Mouse (Mus musculus) cerebellum, adult 11 months (tissue): ENCODE measurements around the gene 6030468B19Rik.

Source experiments
- DNase-seq: peaks from one replicate; pipeline ENCODE4 v3.0.0; 2022

Gene 6030468B19Rik

DNA sequence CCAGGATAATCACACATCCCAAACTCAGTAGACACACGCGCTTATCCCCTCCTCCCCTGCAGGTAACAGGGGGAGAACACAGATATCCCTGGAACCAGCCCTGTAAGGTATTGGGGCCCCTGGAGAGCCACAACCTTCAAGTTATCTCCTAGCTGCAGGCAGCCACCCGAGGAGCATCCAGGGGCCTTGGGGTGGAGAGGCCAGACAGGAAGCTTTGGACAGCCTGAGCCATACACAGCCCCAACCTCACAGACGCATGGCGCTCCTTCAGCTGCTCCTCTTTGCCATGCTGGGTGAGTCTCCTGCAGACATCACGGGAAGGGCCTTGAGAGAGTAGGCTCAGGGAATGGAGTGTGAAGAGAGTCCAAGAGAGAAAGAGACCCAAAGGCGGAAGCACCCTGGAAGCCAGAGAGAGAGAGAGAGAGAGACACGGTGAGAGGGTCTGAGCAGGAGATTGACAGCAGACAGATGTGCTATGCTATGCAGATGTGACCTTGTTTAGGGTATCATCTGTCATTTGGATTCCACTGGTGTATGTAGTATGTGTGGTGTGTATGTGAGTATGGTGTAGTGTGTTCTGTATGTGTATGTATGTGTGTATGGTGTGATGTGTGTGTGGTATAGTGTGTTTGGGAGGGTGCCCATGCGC lies at the start of gene 6030468B19Rik:
TSS of gene 6030468B19Rik (plus strand) at position 150 of the 649 bp plus-strand sequence.
- DNase-seq: no peak

DNA sequence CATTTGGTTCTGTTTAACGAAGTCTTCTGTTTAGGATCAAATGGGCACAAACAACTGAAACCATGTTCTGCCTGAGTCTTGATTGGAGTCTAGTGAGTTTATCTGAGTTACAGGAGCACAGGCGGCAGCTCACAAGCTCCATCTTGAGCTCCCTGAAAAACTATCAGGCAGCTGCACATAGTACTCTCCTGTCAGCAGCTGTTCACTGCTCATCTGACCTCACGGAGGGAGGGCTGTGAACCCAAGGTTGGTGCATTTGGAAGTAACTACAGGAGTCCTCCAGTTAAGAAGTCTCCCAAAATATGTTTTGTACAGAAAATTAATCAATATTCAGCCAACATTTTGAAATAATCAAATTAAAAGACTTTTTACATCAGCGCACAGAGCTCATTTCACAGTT lies 48.8 kb upstream of the 6030468B19Rik start:
- DNase-seq: no peak

DNA sequence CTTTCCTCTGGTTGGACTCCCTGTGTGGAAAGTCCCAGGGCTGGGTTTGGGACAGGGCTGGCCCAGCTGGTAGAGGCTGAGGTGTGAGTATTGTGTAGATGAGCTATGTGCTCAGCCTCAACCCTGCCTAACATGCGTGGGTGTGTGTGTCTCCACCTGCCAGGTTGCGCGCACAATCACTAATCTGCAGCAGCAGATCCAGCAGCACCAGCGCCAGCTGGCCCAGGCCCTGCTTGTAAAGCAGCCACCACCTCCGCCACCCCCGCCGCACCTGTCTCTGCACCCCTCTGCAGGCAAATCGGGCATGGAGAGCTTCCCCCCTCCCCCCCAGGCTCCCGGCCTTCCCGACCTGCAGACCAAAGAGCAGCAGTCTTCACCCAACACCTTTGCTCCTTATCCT lies 48.0 kb upstream of the 6030468B19Rik start:
- peak; percentile 30 for DNase-seq

DNA sequence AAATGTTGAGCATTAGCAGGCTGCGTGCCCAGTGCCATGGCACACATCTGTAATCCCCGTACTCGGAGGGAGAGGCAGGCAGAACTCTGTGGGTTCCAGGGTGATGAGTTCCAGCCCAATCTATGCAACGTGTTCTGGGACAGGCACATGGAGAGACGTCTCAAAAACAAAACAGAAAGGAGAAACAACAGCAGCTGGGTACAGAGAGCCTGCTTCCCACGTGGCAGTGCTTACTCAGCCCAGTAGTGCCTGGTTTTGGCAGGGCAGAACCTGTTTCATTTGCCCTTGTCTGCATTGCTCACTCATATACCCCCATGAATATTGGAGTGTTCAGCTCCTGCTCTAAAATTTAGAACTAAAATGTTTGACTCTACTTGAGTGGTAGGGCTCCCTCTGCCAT lies 45.9 kb upstream of the 6030468B19Rik start:
- no peak for DNase-seq

DNA sequence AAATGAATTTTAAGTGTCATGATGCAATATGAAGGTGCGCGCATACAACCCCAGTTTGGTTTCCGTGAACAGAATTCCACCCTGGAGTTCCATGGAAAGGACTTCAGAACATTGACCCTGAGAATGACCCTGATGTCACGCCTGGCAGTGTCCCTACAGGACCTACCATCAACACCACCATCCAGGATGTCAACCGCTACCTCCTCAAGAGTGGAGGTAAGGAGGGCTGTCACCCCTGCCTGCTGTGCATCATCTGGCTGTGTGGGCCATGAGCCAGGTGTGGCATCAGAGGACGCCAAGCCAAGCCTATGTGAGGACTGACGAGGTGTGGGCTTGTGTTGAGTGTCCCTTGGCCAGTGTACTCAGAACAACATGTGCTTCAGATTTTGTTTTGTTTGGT lies 41.6 kb upstream of the 6030468B19Rik start:
- DNase-seq: no peak

DNA sequence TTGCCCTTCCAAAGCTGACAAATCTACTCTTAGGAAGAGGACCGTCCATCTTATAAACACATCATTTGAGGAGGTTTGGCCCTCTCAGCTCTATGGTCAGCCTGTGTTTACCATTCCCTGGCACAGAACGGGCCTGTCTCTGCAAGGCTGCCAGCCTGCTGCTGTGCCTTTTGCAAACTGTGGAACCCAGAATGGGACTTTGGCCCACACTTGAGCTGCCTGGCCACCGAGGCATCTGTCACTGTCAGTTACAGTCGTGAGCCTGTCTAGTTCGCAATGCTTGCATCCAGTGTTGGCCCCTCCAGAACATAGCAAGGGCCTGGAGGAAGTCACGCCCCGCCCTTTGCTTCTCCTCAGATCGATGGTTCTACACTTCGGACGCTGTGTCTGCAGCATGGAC lies 38.2 kb upstream of the 6030468B19Rik start:
- peak; percentile 44 for DNase-seq

DNA sequence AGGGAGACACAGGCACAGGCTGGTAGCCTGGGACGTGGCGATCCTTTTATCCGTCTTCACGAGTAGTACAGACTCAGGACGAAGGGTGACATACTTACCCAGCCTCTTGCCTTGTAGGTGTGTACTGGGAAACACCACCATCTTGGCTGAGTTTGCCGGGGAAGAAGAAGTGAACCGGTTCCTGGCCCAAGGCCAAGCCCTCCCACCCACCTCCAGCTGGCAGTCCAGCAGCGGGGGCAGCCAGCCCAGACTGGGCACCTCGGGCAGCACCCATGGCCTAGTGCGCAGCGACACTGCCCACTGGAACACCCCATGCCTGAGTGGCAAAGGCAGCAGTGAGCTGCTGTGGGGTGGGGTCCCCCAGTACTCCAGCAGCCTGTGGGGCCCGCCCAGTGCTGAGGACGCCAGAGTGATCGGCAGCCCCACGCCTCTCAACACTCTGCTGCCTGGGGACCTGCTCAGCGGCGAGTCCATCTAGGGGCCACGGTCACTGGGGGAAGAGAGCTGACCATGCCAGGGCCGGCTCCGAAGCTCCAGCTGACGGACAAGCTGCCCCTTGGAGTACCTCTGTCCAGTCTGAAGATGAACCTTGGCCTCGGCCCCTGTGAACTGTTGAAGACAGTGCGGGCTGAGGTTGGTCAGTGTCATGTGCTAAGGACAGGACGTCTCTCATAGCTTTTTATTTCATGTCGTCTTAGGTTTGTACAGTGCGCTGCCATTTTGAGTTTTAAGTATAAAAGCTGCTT lies 36.9 kb upstream of the 6030468B19Rik start:
- no peak for DNase-seq

DNA sequence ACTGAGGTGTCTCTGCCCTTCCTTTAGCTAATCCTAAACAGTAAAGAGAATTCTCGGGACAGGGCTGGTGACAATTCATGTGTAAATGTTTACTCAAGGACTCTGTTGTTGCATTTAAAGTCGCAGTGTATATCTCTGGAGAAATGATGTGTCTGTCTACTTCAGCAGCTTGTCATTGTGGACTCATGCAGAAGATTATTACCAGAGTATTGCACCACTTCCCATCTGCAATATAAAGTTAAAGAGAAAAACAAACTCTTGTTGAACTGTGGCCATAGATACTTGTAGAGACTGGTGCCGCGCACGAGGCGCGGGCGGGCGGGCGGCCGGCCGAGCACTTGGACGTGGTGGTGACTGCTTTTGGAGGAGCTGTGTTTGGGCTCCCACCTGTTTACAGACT lies 35.7 kb upstream of the 6030468B19Rik start:
- DNase-seq: no peak

DNA sequence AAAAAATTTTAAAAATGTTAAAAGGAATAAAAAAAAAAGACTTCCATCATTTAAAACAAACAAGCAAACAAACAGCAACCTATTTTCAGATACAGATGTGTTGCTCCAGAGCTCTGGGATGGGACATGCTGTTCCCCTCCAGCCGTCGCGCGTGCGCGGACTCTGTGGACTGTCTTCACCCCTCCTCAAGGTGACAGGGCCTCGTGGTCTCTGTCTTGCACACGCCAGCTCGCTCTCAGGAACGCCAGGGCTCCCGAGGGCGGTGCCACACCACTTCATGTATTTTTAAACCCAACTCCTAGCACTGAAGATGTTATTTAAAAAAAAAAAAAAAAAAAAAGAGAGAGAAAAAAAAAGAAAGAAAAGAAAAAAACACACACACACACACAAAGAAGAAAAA lies 35.2 kb upstream of the 6030468B19Rik start:
- no peak for DNase-seq

DNA sequence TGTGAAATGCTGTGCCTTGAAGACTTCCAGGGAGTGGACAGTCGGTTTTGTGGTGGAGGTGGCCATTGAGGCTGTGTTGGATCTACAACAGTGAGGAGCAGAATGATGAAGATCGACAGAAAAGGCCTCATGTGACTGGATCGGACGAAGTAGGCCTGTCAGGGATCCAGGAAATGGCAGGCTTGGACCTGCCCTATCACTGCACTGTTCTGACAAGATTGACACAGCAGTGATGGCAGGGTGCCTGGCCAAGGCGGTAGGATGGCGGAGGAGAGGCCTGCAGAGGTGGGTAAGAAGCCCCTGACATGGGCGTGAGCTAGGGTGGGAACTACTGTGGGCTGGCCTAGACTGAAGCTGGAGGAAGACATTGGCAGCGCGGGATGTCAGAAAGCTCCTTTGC lies 33.1 kb upstream of the 6030468B19Rik start:
- no peak for DNase-seq

DNA sequence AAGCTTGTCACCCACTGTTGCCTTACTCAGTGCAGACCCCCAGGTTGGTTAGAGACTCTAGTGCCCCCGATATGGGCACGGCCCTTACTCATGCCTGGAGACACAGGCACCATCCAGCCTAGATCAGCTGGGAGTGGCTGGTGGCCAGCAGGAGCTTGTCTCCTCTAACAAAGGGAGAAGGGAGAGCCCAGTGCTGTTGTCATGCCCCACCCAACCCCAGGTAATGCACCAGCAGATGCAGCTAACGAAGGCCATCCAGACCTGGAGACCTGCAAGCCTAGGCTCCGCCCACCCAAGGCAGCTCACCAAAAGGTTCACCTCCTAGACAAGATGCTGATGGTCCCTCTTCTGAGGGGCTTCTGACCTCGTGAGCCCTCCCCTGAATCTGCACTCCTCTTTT lies 32.1 kb upstream of the 6030468B19Rik start:
- DNase-seq: no peak

DNA sequence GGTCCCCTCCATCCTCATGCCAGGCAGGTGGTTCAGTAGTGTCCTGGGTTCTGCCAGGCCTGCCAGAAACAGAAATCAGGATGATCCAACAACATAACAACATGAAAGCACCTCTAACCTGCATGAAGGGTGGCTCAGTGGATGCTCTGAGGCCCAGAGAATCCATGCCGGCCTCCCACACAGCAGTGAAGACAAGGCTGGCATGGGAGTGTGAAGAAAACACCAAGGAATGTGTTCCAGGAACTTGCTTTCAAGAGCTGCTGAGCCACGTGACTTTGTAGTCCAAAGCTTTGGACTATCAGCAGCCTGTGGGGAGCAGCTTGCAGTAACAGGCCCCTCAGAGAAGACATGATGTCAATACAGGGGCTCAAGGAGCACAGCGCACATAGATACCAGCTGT lies 31.2 kb upstream of the 6030468B19Rik start:
- DNase-seq: no peak

DNA sequence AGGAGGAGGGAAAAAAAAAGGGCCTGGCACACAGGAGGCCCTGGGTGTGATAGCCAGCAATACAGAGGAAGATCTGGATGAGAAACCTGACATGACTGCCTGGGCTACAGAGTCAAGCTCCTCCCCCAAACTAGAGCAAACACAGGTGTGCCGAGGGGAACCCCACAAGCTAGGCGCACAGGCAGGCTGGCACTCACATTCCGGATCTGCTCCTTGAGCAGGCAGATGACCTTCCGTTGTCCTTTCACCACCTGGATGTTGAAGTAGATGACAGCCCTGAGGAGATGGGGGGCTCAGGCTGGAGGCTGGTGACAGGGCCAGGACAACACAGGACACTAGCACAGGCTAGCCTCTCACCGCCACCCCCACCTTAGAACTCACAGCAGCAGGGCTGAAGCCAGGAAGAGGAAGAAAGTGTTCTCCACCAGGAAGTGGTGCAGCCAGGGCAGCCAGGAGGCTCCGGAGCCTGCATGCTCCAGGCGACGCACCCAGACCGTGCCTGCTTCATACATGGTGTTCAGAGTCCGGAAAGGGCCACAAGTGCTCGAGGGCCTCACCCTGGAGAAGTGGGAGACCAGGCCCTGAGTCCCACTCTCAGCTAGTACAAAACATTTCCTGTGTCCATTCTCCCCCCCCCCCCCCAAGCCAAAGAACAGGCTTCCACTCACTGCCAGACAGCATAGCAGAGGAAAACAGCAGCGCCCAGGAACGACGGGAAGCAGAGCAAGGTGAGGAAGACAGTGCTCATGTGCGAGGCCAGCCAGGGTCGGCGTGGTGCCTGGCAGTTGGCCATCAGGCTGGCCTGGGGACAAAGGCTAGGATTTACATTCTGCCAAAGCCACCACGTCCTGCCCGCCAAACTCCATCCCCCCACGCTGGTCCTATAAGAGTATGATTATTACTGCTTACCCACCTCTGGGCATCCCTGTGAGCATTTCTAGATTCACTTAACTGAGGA lies 28.5 kb upstream of the 6030468B19Rik start:
- no peak for DNase-seq

DNA sequence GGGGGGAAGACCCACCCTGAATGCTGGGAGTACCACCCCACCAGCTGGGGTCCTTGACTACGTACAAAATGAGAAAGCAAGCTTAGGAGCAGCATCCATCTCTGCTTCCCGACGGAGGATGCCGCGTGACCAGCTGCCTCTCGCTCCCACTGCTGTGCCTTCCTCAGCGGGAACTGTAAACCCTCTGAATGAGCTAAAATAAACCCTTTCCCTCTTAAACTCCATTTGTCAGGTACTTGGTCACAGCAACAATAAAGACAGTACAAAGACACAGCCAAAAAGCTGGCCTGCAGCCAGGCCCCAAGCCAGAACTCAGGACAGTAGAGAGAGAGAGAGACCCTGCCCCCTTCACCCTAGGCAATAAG lies 27.8 kb upstream of the 6030468B19Rik start:
- DNase-seq: no peak

DNA sequence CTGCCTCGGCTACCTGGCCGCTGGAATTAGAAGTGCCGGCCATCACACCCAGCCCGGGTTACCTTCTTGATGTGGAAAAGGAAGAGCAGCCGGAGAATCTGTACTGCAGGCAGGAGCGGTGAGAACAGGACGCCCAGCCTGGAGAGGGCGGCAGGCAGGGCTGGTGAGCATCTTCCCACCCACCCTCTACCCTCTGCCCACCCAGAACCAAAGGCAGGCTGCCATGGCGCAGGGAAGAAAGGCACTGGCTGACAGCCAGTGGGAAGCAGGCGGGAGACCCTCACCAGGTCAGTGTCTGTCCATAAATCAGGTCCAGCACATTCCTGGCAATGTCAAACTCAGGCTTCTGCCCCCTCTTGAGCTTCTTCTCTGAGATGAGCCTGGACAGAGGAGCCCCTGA lies 27.1 kb upstream of the 6030468B19Rik start:
- DNase-seq: no peak

DNA sequence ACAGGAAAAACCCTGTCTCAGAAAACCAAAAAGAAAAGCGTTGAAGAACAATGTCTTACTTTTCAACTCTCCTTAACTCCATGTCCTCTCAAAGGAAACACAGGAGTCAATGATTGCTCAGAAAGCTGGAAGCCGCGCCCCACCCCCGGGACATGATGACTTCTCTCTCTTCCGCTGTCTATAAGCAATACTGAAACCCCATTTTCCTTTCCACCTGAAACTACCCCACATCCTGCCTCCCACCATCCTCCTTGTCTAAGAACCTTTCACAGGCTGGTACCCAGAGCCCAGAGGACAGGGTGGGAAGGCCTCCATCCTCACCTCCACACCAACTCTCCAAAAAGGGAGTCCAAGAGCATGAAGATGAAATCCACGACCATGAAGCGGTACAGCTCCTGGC lies 25.1 kb upstream of the 6030468B19Rik start:
- no peak for DNase-seq

DNA sequence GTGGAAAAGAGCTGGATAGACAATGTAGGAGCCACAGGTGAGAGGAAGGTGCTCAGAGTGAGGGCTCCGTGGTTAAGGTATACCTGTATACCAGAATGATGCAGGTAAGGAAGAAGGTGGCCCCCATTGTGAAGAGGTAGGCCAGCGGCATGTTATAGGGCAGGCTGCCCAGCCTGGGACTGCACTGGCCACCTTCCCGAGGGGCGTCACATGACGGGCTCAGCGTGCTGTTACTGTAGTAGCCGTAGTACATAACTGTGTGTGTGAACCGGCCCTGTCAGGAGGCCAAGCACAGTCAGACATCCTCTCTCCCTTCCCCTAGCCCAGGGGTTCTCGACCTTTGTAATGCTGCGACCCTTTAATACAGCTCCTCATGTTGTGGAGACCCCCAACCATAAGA lies 22.5 kb upstream of the 6030468B19Rik start:
- no peak for DNase-seq

DNA sequence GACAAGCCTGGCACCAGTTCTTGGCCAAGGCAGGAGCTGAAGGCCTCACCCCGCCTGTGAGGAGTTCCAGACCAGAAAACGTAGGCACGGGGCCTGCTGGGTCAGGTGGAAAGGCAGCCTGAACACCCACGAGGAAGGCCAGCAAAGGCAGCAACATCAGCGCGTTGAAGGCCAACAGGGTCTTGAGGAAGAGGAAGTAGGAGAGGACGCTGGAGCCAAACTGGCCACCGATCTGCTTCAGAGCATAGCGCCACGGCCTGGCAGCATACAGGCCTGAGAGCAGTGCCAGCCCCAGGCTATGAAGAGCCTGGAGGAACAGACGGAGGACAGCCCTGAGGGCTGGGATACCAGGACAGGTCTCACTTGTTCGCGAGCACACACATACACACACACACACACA lies 21.9 kb upstream of the 6030468B19Rik start:
- DNase-seq: no peak

DNA sequence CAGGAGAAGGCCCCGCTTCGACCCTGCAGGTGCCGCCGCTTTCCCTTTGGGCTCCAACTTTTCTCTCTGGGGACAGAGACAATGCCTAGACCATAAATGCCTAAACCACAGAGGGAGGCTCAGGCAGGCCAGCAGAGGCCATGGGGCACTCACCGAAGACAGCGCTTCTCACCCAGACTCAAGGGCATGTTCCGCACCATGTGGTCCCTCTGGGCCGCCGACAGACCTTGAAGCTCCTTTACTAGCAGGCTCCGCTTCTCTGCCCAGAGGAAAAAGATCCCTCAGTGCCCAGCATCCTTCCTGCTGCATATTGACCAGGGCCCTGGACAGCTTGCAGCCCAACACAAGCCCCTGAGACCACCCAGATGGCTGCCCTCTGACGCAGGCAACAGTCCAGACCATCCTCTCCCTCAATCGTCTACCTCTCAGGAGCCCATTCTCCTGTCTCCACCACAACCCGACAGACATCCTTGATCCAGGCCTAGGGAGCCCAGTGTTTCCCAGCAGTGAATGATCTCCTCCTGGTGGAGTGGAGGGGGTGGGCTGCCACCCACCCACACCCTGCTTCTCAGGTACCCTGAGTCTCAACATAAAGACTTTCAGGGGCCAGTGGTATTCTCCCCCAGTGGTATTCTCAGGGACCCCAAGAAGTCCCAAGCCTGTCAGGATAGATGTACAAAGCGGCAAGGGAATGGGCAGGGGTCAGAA lies 21.2 kb upstream of the 6030468B19Rik start:
- no peak for DNase-seq

DNA sequence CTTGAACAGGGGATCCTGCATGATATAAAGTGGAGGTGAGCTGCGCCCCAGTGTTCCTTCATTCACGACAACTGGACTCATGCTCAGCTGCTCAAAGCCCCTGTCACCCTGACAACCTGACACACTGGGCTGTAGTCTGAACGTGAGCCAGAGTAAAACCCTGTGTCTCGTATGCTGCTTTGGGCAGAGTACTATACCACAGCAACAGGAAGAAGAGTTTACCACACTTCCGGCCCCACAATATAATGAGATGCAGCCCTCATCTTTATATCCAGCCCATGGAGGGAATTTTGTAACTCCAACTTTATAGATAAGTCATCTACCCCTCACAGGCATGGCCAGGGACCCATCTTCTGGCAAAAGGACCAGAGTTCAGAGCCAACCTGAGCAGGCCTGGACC lies 20.3 kb upstream of the 6030468B19Rik start:
- no peak for DNase-seq

DNA sequence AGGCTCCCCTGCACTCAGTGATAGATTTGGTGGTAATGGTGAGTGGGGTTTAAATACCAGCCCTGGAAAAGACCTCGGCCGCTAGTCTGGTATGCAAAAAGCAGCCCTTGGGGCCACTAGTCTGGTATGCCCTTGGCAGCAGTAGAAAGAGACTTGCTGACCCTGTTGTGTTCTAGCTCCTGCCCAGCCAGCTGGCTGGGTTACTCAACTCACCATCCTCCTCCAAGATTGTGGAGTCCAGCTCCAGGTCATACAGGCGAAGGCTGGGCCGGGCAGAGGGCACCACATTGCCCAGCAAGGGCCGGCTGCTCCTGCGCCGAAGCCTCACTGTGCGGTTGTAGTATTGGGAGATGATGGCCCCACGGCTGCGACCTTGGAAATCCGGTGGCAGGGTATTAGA lies 19.4 kb upstream of the 6030468B19Rik start:
- DNase-seq: no peak

DNA sequence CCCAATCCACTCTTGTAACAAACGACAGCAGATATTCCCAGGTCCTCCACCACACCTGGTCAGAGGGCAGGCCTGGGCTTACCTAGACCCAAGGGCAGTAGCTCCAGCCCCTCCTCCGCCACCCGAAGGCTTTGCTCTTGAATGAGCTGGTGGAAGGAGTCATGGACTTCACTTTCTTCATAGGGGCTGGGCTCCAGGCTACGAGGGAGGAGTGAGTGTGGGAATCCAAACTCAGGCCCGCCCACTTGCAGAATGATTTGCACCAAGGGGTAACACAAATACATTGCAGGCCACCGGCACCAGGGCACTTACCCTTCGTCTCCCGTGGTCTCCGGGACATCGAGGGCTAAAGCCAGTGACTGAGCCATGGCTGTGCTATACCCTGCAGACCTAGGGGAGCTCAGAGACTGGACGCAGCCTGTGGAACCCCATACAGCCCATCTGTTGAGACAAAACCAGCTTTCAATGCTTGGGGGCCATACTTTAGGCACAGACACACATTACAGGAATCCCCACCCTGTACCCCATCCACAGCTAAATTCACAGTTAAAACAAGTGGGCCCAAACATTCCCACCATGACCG lies 18.5 kb upstream of the 6030468B19Rik start:
- DNase-seq: no peak
